Mouse (Mus musculus) brain, embryonic 18.5 days (tissue): ENCODE data around the gene E330021D16Rik.
"Not testable (repeated sequence)": the region's sequence is repeated elsewhere in the genome, so short reads cannot be mapped to it uniquely, and the experiment has no call there.

Experiments used
- DNase-seq: peaks from one replicate; pipeline ENCODE4 v3.0.0-alpha.2; 2012; ENCODE audit warnings: low read depth, low spot score

The E330021D16Rik gene

GRCm38 (mm10) chr6:136415133-136415775 is at the start of gene E330021D16Rik:
TSS of gene E330021D16Rik (minus strand) at chr6:136415569.
- no peak for DNase-seq

- DNase-seq = no peak
These were observed 49.7 kb upstream of the E330021D16Rik start for GRCm38 (mm10) chr6:136465021-136465420.

GRCm38 (mm10) chr6:136464121-136464621 is 48.8 kb upstream of the E330021D16Rik start:
- DNase-seq = no peak

- no peak for DNase-seq
These were observed 48.1 kb upstream of the E330021D16Rik start for GRCm38 (mm10) chr6:136463491-136463890.

- no peak for DNase-seq
These were observed 43.8 kb upstream of the E330021D16Rik start for GRCm38 (mm10) chr6:136459156-136459555.

GRCm38 (mm10) chr6:136456302-136456701 is 40.9 kb upstream of the E330021D16Rik start:
- DNase-seq = no peak

- no peak for DNase-seq
These were observed 40.3 kb upstream of the E330021D16Rik start for GRCm38 (mm10) chr6:136455696-136456095.

GRCm38 (mm10) chr6:136452623-136453022 is 37.3 kb upstream of the E330021D16Rik start:
- DNase-seq = no peak

GRCm38 (mm10) chr6:136450863-136451262 is 35.5 kb upstream of the E330021D16Rik start:
- no peak for DNase-seq

- no peak for DNase-seq
These were observed 34.6 kb upstream of the E330021D16Rik start for GRCm38 (mm10) chr6:136449930-136450329.

- no peak for DNase-seq
These were observed 33.9 kb upstream of the E330021D16Rik start for GRCm38 (mm10) chr6:136449270-136449692.

GRCm38 (mm10) chr6:136439205-136439604 is 23.8 kb upstream of the E330021D16Rik start:
- not testable (repeated sequence) for DNase-seq

- DNase-seq = not testable (repeated sequence)
These were observed 20.8 kb upstream of the E330021D16Rik start for GRCm38 (mm10) chr6:136436151-136436550.

GRCm38 (mm10) chr6:136433573-136433972 is 18.2 kb upstream of the E330021D16Rik start:
- no peak for DNase-seq

GRCm38 (mm10) chr6:136431896-136432248 is 16.5 kb upstream of the E330021D16Rik start:
- no peak for DNase-seq

GRCm38 (mm10) chr6:136431169-136431895 is 16.0 kb upstream of the E330021D16Rik start:
- no peak for DNase-seq

GRCm38 (mm10) chr6:136429441-136429840 is 14.1 kb upstream of the E330021D16Rik start:
- no peak for DNase-seq

- no peak for DNase-seq
These were observed 13.0 kb upstream of the E330021D16Rik start for GRCm38 (mm10) chr6:136428412-136428811.

GRCm38 (mm10) chr6:136427240-136427639 is 11.9 kb upstream of the E330021D16Rik start:
- DNase-seq = no peak

- no peak for DNase-seq
These were observed 10.6 kb upstream of the E330021D16Rik start for GRCm38 (mm10) chr6:136425956-136426355.

- DNase-seq = no peak
These were observed 8.8 kb upstream of the E330021D16Rik start for GRCm38 (mm10) chr6:136424166-136424565.

- no peak for DNase-seq
These were observed 7.8 kb upstream of the E330021D16Rik start for GRCm38 (mm10) chr6:136423201-136423600.
